ENCODE assay signal across 11 mouse cellular contexts in genomic region chr7:142091848-142092247, GRCm38 (mm10). TPM values are rescaled to one million over a fixed set of nuclear protein-coding genes. Genes with fewer than 3 reads are reported as not detected.
DNase-seq lines count a peak whose midpoint lies in the region; ATAC-seq and TF ChIP-seq lines count a peak whose summit lies in the region.
"Had no signal": no experiment of that assay in that cellular context is flagged by ENCODE, and none has a peak within 500 bp of the region (broad histone marks: within the 10 kb centered on the region; RNA-seq: fewer than 3 reads in every experiment).

No protein-coding gene starts in this region.

- 14% methylated on average over 4 of the region's 4 CpGs for WGBS in liver, embryonic 11.5 days
- 2% methylated on average over 4 of the region's 4 CpGs for WGBS in forebrain, embryonic 14.5 days
- 9% methylated on average over 4 of the region's 4 CpGs for WGBS in liver, embryonic 13.5 days (ENCODE audit: insufficient replicate concordance)
- 24% methylated on average over 4 of the region's 4 CpGs for WGBS in intestine, postnatal 0 days

- no peaks in the 10 kb centered on the region for H3K9me3 ChIP-seq in liver, embryonic 11.5 days (ENCODE audit: control insufficient read depth, low read length)
- no peaks in the 10 kb centered on the region for H3K9me3 ChIP-seq in forebrain, embryonic 14.5 days (replicated peaks; ENCODE audit: control insufficient read depth, low read length)
- no peaks in the 10 kb centered on the region for H3K9me3 ChIP-seq in liver, embryonic 13.5 days (replicated peaks)
- no peaks in the 10 kb centered on the region for H3K9me3 ChIP-seq in intestine, postnatal 0 days (ENCODE audit: control insufficient read depth)

- no peak overlapping the region for H3K4me2 ChIP-seq in liver, embryonic 11.5 days
- peak overlapping the region; percentile 95 for H3K4me2 ChIP-seq in forebrain, embryonic 14.5 days (ENCODE audit: low read length)
- H3K4me2 ChIP-seq in liver, embryonic 13.5 days, result 0 out of 2 replicates have a peak overlapping the region, but pooled peaks have one; percentile 91
- no peak overlapping the region for H3K4me2 ChIP-seq in intestine, postnatal 0 days (replicated peaks; ENCODE audit: low read depth)

- H3K27ac ChIP-seq in liver, embryonic 11.5 days (ENCODE audit: low read depth, low read length), result no peak overlapping the region
- peak overlapping the region; percentile 87 for H3K27ac ChIP-seq in forebrain, embryonic 14.5 days (ENCODE audit: low read depth, low read length)
- peak overlapping the region; percentile 98; the same call in 1 of the 2 replicates for H3K27ac ChIP-seq in liver, embryonic 13.5 days
- no peak overlapping the region for H3K27ac ChIP-seq in intestine, postnatal 0 days (ENCODE audit: low read depth, low read length)

- H3K4me1 ChIP-seq in liver, embryonic 11.5 days (replicated peaks; ENCODE audit: control insufficient read depth, insufficient read depth, low read length), result peaks cover 42% of the 10 kb centered on the region
- H3K4me1 ChIP-seq in forebrain, embryonic 14.5 days (ENCODE audit: control insufficient read depth, insufficient read depth, low read length), result peaks cover 64% of the 10 kb centered on the region
- H3K4me1 ChIP-seq in liver, embryonic 13.5 days (replicated peaks), result peaks cover 93% of the 10 kb centered on the region
- H3K4me1 ChIP-seq in intestine, postnatal 0 days (replicated peaks; ENCODE audit: control insufficient read depth, insufficient read depth, low read length), result 0 out of 2 replicates have a peak, but pooled peaks cover 2% of the 10 kb centered on the region

- H3K36me3 ChIP-seq in liver, embryonic 11.5 days (ENCODE audit: control insufficient read depth, insufficient read depth, low read length), result no peaks in the 10 kb centered on the region
- peaks cover 22% of the 10 kb centered on the region for H3K36me3 ChIP-seq in forebrain, embryonic 14.5 days (ENCODE audit: control insufficient read depth, insufficient read depth, low read length)
- peaks cover 17% of the 10 kb centered on the region for H3K36me3 ChIP-seq in liver, embryonic 13.5 days
- H3K36me3 ChIP-seq in intestine, postnatal 0 days (ENCODE audit: control insufficient read depth, insufficient read depth), result peaks cover 6% of the 10 kb centered on the region; the same call in 1 of the 2 replicates

- peaks cover 86% of the 10 kb centered on the region for H3K27me3 ChIP-seq in liver, embryonic 11.5 days (replicated peaks; ENCODE audit: control insufficient read depth, insufficient read depth, low read length)
- 0 out of 2 replicates have a peak, but pooled peaks cover 1% of the 10 kb centered on the region for H3K27me3 ChIP-seq in forebrain, embryonic 14.5 days (replicated peaks; ENCODE audit: control insufficient read depth, insufficient read depth, low read length)
- H3K27me3 ChIP-seq in liver, embryonic 13.5 days, result peaks cover 87% of the 10 kb centered on the region
- peaks cover 15% of the 10 kb centered on the region; the same call in 1 of the 2 replicates for H3K27me3 ChIP-seq in intestine, postnatal 0 days (replicated peaks; ENCODE audit: control insufficient read depth, insufficient read depth, low read length)
- H3K27me3 ChIP-seq: Patski had no signal

- H3K9ac ChIP-seq in liver, embryonic 11.5 days (ENCODE audit: low read depth, low read length), result no peak overlapping the region
- H3K9ac ChIP-seq in forebrain, embryonic 14.5 days (ENCODE audit: low read length), result peak overlapping the region; percentile 95
- H3K9ac ChIP-seq in liver, embryonic 13.5 days, result peak overlapping the region; percentile 99
- H3K9ac ChIP-seq in intestine, postnatal 0 days (ENCODE audit: low read depth, low read length), result no peak overlapping the region

- ATAC-seq in liver, embryonic 11.5 days (replicated peaks; ENCODE audit: low FRiP score), result no peak
- ATAC-seq in forebrain, embryonic 14.5 days, result peak; percentile 43
- ATAC-seq in liver, embryonic 13.5 days (ENCODE audit: low read depth), result no peak
- no peak for ATAC-seq in megakaryocyte, adult 5-6 weeks (ENCODE audit: poor library complexity, severe bottlenecking)
- no peak for ATAC-seq in intestine, postnatal 0 days
- ATAC-seq: Patski had no signal

- DNase-seq in liver, result peak; percentile 36
- DNase-seq in liver, embryonic 11.5 days (ENCODE audit: low spot score), result no peak
- DNase-seq in forebrain, embryonic 14.5 days (ENCODE audit: low spot score), result peak; percentile 96
- DNase-seq in liver, embryonic 13.5 days, result no peak
- peak; percentile 60 for DNase-seq in right cerebral cortex, postnatal 14 days

- TF ChIP-seq CTCF in intestine, postnatal 0 days (IDR thresholded peaks at IDR 0.05; ENCODE audit: low read depth), result no peak

- no peak overlapping the region for H3K4me3 ChIP-seq in liver, embryonic 11.5 days (ENCODE audit: low read depth, low read length)
- H3K4me3 ChIP-seq in forebrain, embryonic 14.5 days (ENCODE audit: low read depth, low read length), result peak overlapping the region; percentile 93
- 0 out of 2 replicates have a peak overlapping the region, but pooled peaks have one; percentile 6 for H3K4me3 ChIP-seq in liver, embryonic 13.5 days (replicated peaks)
- H3K4me3 ChIP-seq in intestine, postnatal 0 days (ENCODE audit: low read depth, low read length), result no peak overlapping the region

RNA-seq across cellular contexts. Expression of gene Dusp8, which starts 3.8 kb away (rescaled TPM):
- 2.5 and 2.6 TPM in 2 replicates for polyA plus RNA-seq in liver, embryonic 11.5 days (2014; fragmentation: Nextera tagmentation; extraction: Ambion mirVana)
- 58.0 and 84.8 TPM in 2 replicates for polyA plus RNA-seq in forebrain, embryonic 14.5 days (2014; fragmentation: Nextera tagmentation; extraction: Ambion mirVana)
- polyA plus RNA-seq in liver, embryonic 13.5 days (2015; fragmentation: Nextera tagmentation; extraction: Ambion mirVana), result 4.4 and 4.6 TPM in 2 replicates
- not detected in 2 replicates for total RNA-seq in megakaryocyte, adult 5-6 weeks (2015)
- not detected in 2 replicates for total RNA-seq in megakaryocyte, adult 5-6 weeks (2017)
- polyA plus RNA-seq in intestine, postnatal 0 days (2015; fragmentation: Nextera tagmentation; extraction: Ambion mirVana), result 5.8 and 6.4 TPM in 2 replicates

RNA-seq across cellular contexts. Expression of gene Gm45618, which starts 28.7 kb away (rescaled TPM):
- polyA plus RNA-seq in liver, embryonic 11.5 days (2014; fragmentation: Nextera tagmentation; extraction: Ambion mirVana), result not detected in 2 replicates
- not detected in 2 replicates for polyA plus RNA-seq in forebrain, embryonic 14.5 days (2014; fragmentation: Nextera tagmentation; extraction: Ambion mirVana)
- not detected in 2 replicates for polyA plus RNA-seq in liver, embryonic 13.5 days (2015; fragmentation: Nextera tagmentation; extraction: Ambion mirVana)
- total RNA-seq in megakaryocyte, adult 5-6 weeks (2015), result not detected in 2 replicates
- not detected in 2 replicates for total RNA-seq in megakaryocyte, adult 5-6 weeks (2017)
- not detected in 2 replicates for polyA plus RNA-seq in intestine, postnatal 0 days (2015; fragmentation: Nextera tagmentation; extraction: Ambion mirVana)
- total RNA-seq: left cerebral cortex, adult 8-10 months; megakaryocyte-erythroid progenitor cell, adult 5-6 weeks had no signal
- polyA plus RNA-seq: heart, embryonic 16.5 days; Patski had no signal

RNA-seq across cellular contexts. Expression of gene Mob2, which starts 31.0 kb away (rescaled TPM):
- polyA plus RNA-seq in liver, embryonic 11.5 days (2014; fragmentation: Nextera tagmentation; extraction: Ambion mirVana), result 63.1 and 67.1 TPM in 2 replicates
- 53.6 and 57.9 TPM in 2 replicates for polyA plus RNA-seq in forebrain, embryonic 14.5 days (2014; fragmentation: Nextera tagmentation; extraction: Ambion mirVana)
- 62.5 and 64.3 TPM in 2 replicates for polyA plus RNA-seq in liver, embryonic 13.5 days (2015; fragmentation: Nextera tagmentation; extraction: Ambion mirVana)
- total RNA-seq in megakaryocyte, adult 5-6 weeks (2015), result 25.5 and 34.4 TPM in 2 replicates
- 29.7 and 31.7 TPM in 2 replicates for total RNA-seq in megakaryocyte, adult 5-6 weeks (2017)
- polyA plus RNA-seq in intestine, postnatal 0 days (2015; fragmentation: Nextera tagmentation; extraction: Ambion mirVana), result 49.5 and 54.7 TPM in 2 replicates

RNA-seq across cellular contexts. Expression of gene Gm39115, which starts 44.0 kb away (rescaled TPM):
- polyA plus RNA-seq in liver, embryonic 11.5 days (2014; fragmentation: Nextera tagmentation; extraction: Ambion mirVana), result not detected in 2 replicates
- not detected in 2 replicates for polyA plus RNA-seq in forebrain, embryonic 14.5 days (2014; fragmentation: Nextera tagmentation; extraction: Ambion mirVana)
- polyA plus RNA-seq in liver, embryonic 13.5 days (2015; fragmentation: Nextera tagmentation; extraction: Ambion mirVana), result not detected in 2 replicates
- total RNA-seq in megakaryocyte, adult 5-6 weeks (2015), result not detected in 2 replicates
- not detected in 2 replicates for total RNA-seq in megakaryocyte, adult 5-6 weeks (2017)
- polyA plus RNA-seq in intestine, postnatal 0 days (2015; fragmentation: Nextera tagmentation; extraction: Ambion mirVana), result not detected in 2 replicates
- total RNA-seq: left cerebral cortex, adult 8-10 months; megakaryocyte-erythroid progenitor cell, adult 5-6 weeks had no signal
- polyA plus RNA-seq: heart, embryonic 16.5 days; Patski had no signal

RNA-seq across cellular contexts. Expression of gene Gm45337, which starts 52.6 kb away (rescaled TPM):
- not detected in 2 replicates for polyA plus RNA-seq in liver, embryonic 11.5 days (2014; fragmentation: Nextera tagmentation; extraction: Ambion mirVana)
- polyA plus RNA-seq in forebrain, embryonic 14.5 days (2014; fragmentation: Nextera tagmentation; extraction: Ambion mirVana), result not detected in 2 replicates
- not detected in 2 replicates for polyA plus RNA-seq in liver, embryonic 13.5 days (2015; fragmentation: Nextera tagmentation; extraction: Ambion mirVana)
- not detected in 2 replicates for total RNA-seq in megakaryocyte, adult 5-6 weeks (2015)
- not detected in 2 replicates for total RNA-seq in megakaryocyte, adult 5-6 weeks (2017)
- not detected in 2 replicates for polyA plus RNA-seq in intestine, postnatal 0 days (2015; fragmentation: Nextera tagmentation; extraction: Ambion mirVana)
- total RNA-seq: left cerebral cortex, adult 8-10 months; megakaryocyte-erythroid progenitor cell, adult 5-6 weeks had no signal
- polyA plus RNA-seq: heart, embryonic 16.5 days; Patski had no signal

Comparison
In these comparisons a context has a peak if more than half of its experiments do, and no peak if none do; other contexts are left out.
1. DNase-seq: peak in liver (single experiment), forebrain, embryonic 14.5 days (single experiment) and right cerebral cortex, postnatal 14 days (single experiment); none in liver, embryonic 11.5 days (single experiment) and liver, embryonic 13.5 days (single experiment).
2. H3K27ac ChIP-seq: peak in forebrain, embryonic 14.5 days (single experiment) and liver, embryonic 13.5 days (single experiment); none in liver, embryonic 11.5 days (single experiment) and intestine, postnatal 0 days (single experiment).
3. H3K4me2 ChIP-seq: peak in forebrain, embryonic 14.5 days (single experiment) and liver, embryonic 13.5 days (single experiment); none in liver, embryonic 11.5 days (single experiment) and intestine, postnatal 0 days (single experiment).
4. H3K4me3 ChIP-seq: peak in forebrain, embryonic 14.5 days (single experiment) and liver, embryonic 13.5 days (single experiment); none in liver, embryonic 11.5 days (single experiment) and intestine, postnatal 0 days (single experiment).
5. H3K9ac ChIP-seq: peak in forebrain, embryonic 14.5 days (single experiment) and liver, embryonic 13.5 days (single experiment); none in liver, embryonic 11.5 days (single experiment) and intestine, postnatal 0 days (single experiment).